Mouse (Mus musculus) heart, embryonic 15.5 days (tissue): ENCODE results near the gene Slc20a1. TPM values are rescaled to one million over a fixed set of nuclear protein-coding genes. Genes with fewer than 3 reads are reported as not detected.

ENCODE experiments used
- ATAC-seq: fragments of 200-750 bp; cut with Nextera tagmentation; replicated peaks from 2 replicates; pipeline ENCODE4 v1.8.0; 2017; ENCODE audit warnings: low read depth, moderate TSS enrichment; ENCODE audit not compliant: insufficient number of reproducible peaks, insufficient read depth, low FRiP score
- H3K27ac ChIP-seq: fragments of 300-500 bp; sonication (generic); 2 replicates; pipeline ENCODE4 v1.5.1; 2015; ENCODE audit warnings: mild to moderate bottlenecking, inconsistent platforms
- H3K27me3 ChIP-seq: fragments of 300-500 bp; sonication (generic); 2 replicates; pipeline ENCODE4 v1.6.1; 2015; ENCODE audit warnings: inconsistent platforms
- H3K36me3 ChIP-seq: fragments of 300-500 bp; sonication (generic); 2 replicates; pipeline ENCODE4 v1.6.1; 2015; ENCODE audit warnings: mild to moderate bottlenecking, inconsistent platforms
- H3K4me1 ChIP-seq: fragments of 300-500 bp; sonication (generic); replicated peaks from 2 replicates; pipeline ENCODE4 v1.6.1; 2015; ENCODE audit warnings: inconsistent platforms
- H3K4me2 ChIP-seq: fragments of 300-500 bp; sonication (generic); 2 replicates; pipeline ENCODE4 v1.6.1; 2015; ENCODE audit warnings: inconsistent platforms, mild to moderate bottlenecking, moderate library complexity
- H3K4me3 ChIP-seq: fragments of 300-500 bp; sonication (generic); 2 replicates; pipeline ENCODE4 v1.5.1; 2015; ENCODE audit warnings: mild to moderate bottlenecking, inconsistent platforms
- H3K9ac ChIP-seq: fragments of 300-500 bp; sonication (generic); 2 replicates; pipeline ENCODE4 v1.6.1; 2015; ENCODE audit warnings: mild to moderate bottlenecking, inconsistent platforms
- H3K9me3 ChIP-seq: fragments of 300-500 bp; sonication (generic); replicated peaks from 2 replicates; pipeline ENCODE4 v1.6.1; 2016; ENCODE audit warnings: inconsistent platforms
- WGBS: fragments of 180-500 bp; shearing (Covaris S2); methylation state at CpG from one replicate; pipeline ENCODE4 v1.1.7; 2015; ENCODE audit warnings: mixed read lengths; 5-methylcytosine and 5-hydroxymethylcytosine counted together
- polyA plus RNA-seq: library from polyadenylated mRNA; unstranded; fragments of >200 nt; fragmentation: Nextera tagmentation; extraction: Ambion mirVana; gene quantifications from 2 replicates; pipeline ENCODE4 v1.2.1, GENCODE M21; 2015

Gene Slc20a1
- polyA plus RNA-seq, 1 experiment from 2014 or later: 16.3 TPM

GRCm38 (mm10) chr2:129192392-129193150 lies 6.0 kb upstream of the Slc20a1 start:
- H3K4me1 ChIP-seq: no peaks in the 10 kb centered on the region

DNA sequence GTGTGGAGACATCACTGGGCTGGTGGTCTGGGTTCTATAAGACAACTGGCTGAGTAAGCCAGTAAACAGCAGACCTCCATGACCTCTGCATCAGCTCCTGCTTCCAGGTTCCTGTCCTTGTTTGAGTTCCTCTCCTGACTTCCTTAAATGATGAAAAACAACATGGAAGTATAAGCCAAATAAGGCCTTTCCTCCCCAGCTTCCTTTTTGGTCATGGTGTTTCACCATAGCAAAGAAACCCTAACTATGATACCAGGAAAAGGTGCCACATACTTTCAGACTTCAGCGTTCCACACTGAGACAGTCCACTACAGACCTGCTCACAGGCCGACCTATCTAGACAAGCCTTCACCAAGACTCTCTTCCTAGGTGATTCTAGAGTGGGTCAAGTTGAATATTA lies 2.2 kb upstream of the Slc20a1 start:
- no peaks in the 10 kb centered on the region for H3K27me3 ChIP-seq
- no peak overlapping the region for H3K9ac ChIP-seq
- no peak overlapping the region for H3K27ac ChIP-seq
- no peaks in the 10 kb centered on the region for H3K9me3 ChIP-seq
- H3K4me1 ChIP-seq: peaks cover 14% of the 10 kb centered on the region
- no peak overlapping the region for H3K4me2 ChIP-seq
- no peak overlapping the region for H3K4me3 ChIP-seq
- ATAC-seq: no peak
- WGBS: 92% methylated on average over 2 of the region's 2 CpGs
- H3K36me3 ChIP-seq: no peaks in the 10 kb centered on the region

More at GRCm38 (mm10) chr2:129192392-129193150, 6.0 kb upstream of the Slc20a1 start:
- Histone ChIP-seq H3K27me3 (no peaks in the 10 kb centered on the region), H3K9ac (no peak overlapping the region), H3K4me3 (no peak overlapping the region), H3K9me3 (no peaks in the 10 kb centered on the region), H3K4me2 (no peak overlapping the region), H3K27ac (no peak overlapping the region), H3K36me3 (no peaks in the 10 kb centered on the region)
- WGBS: 77% methylated on average over 7 of the region's 7 CpGs
- no peak for ATAC-seq

GRCm38 (mm10) chr2:129197197-129197596 lies 1.4 kb upstream of the Slc20a1 start:
- H3K9ac ChIP-seq: no peak overlapping the region
- peaks cover 16% of the 10 kb centered on the region for H3K4me1 ChIP-seq
- no peak for ATAC-seq
- no peak overlapping the region for H3K4me3 ChIP-seq
- H3K9me3 ChIP-seq: no peaks in the 10 kb centered on the region
- peaks cover 3% of the 10 kb centered on the region; the same call in 1 of the 2 replicates for H3K36me3 ChIP-seq
- H3K27ac ChIP-seq: no peak overlapping the region
- H3K27me3 ChIP-seq: no peaks in the 10 kb centered on the region
- WGBS: 65% methylated on average over 5 of the region's 5 CpGs
- H3K4me2 ChIP-seq: peak overlapping the region; percentile 75

GRCm38 (mm10) chr2:129197843-129198435 lies 625 bp upstream of the Slc20a1 start:
- H3K27me3 ChIP-seq: no peaks in the 10 kb centered on the region
- no peaks in the 10 kb centered on the region for H3K9me3 ChIP-seq
- WGBS: under 1% methylated on average over 32 of the region's 32 CpGs
- peak overlapping the region; percentile 87 for H3K4me3 ChIP-seq
- H3K27ac ChIP-seq: peak overlapping the region; percentile 74
- peak overlapping the region; percentile 62 for H3K9ac ChIP-seq
- H3K4me1 ChIP-seq: peaks cover 16% of the 10 kb centered on the region
- H3K4me2 ChIP-seq: peak overlapping the region; percentile 75
- peak; percentile 56 for ATAC-seq
- H3K36me3 ChIP-seq: peaks cover 3% of the 10 kb centered on the region; the same call in 1 of the 2 replicates

GRCm38 (mm10) chr2:129199328-129200085 lies 943 bp downstream of the Slc20a1 start:
- WGBS: 22% methylated on average over 27 of the region's 31 CpGs
- H3K4me2 ChIP-seq: peak overlapping the region; percentile 62
- H3K27ac ChIP-seq: peak overlapping the region; percentile 89
- no peaks in the 10 kb centered on the region for H3K27me3 ChIP-seq
- peaks cover 16% of the 10 kb centered on the region for H3K4me1 ChIP-seq
- H3K9ac ChIP-seq: peak overlapping the region; percentile 93
- ATAC-seq: no peak
- peak overlapping the region; percentile 87 for H3K4me3 ChIP-seq
- H3K9me3 ChIP-seq: no peaks in the 10 kb centered on the region
- peaks cover 17% of the 10 kb centered on the region for H3K36me3 ChIP-seq

GRCm38 (mm10) chr2:129205000-129205399 lies 6.4 kb downstream of the Slc20a1 start:
- Histone ChIP-seq H3K4me1 (peaks cover 33% of the 10 kb centered on the region), H3K9me3 (no peaks in the 10 kb centered on the region), H3K9ac (no peak overlapping the region), H3K36me3 (peaks cover 52% of the 10 kb centered on the region), H3K4me2 (no peak overlapping the region), H3K4me3 (no peak overlapping the region), H3K27me3 (no peaks in the 10 kb centered on the region), H3K27ac (no peak overlapping the region)
- no peak for ATAC-seq
- 78% methylated on average over 6 of the region's 6 CpGs for WGBS

GRCm38 (mm10) chr2:129206824-129207223 lies 8.3 kb downstream of the Slc20a1 start:
- peak overlapping the region; percentile 74 for H3K27ac ChIP-seq

DNA sequence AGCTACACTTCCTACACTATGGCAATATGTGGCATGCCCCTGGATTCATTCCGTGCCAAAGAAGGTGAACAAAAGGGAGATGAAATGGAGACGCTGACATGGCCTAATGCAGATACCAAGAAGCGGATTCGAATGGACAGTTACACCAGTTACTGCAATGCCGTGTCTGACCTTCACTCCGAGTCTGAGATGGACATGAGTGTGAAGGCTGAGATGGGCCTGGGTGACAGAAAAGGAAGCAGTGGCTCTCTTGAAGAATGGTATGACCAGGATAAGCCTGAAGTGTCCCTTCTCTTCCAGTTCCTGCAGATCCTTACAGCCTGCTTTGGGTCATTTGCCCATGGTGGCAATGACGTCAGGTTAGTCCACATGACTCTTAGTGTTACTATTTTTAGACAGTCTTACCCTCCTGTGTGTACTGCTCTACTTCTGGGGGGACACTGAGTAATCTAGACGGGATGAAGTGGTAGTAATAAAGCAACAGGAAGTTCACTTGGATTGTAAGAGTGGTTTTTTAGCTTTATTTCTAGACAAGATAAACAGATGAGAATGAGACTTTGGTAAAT lies 9.7 kb downstream of the Slc20a1 start:
- Histone ChIP-seq H3K9me3 (no peaks in the 10 kb centered on the region), H3K4me1 (peaks cover 21% of the 10 kb centered on the region), H3K27me3 (no peaks in the 10 kb centered on the region), H3K9ac (no peak overlapping the region), H3K36me3 (peaks cover 65% of the 10 kb centered on the region), H3K4me3 (no peak overlapping the region), H3K27ac (peak overlapping the region; percentile 43), H3K4me2 (no peak overlapping the region)
- WGBS: 66% methylated on average over 8 of the region's 8 CpGs
- 0 out of 2 replicates have a peak, but pooled peaks have one; percentile 36 for ATAC-seq

More at GRCm38 (mm10) chr2:129206824-129207223, 8.3 kb downstream of the Slc20a1 start:
- H3K36me3 ChIP-seq: peaks cover 70% of the 10 kb centered on the region
- no peaks in the 10 kb centered on the region for H3K9me3 ChIP-seq
- no peak overlapping the region for H3K4me3 ChIP-seq
- peak; percentile 72; the same call in 1 of the 2 replicates for ATAC-seq
- H3K9ac ChIP-seq: no peak overlapping the region
- peaks cover 21% of the 10 kb centered on the region for H3K4me1 ChIP-seq
- H3K4me2 ChIP-seq: no peak overlapping the region; the same call in 1 of the 2 replicates
- 57% methylated on average over 8 of the region's 8 CpGs for WGBS
- no peaks in the 10 kb centered on the region for H3K27me3 ChIP-seq

DNA sequence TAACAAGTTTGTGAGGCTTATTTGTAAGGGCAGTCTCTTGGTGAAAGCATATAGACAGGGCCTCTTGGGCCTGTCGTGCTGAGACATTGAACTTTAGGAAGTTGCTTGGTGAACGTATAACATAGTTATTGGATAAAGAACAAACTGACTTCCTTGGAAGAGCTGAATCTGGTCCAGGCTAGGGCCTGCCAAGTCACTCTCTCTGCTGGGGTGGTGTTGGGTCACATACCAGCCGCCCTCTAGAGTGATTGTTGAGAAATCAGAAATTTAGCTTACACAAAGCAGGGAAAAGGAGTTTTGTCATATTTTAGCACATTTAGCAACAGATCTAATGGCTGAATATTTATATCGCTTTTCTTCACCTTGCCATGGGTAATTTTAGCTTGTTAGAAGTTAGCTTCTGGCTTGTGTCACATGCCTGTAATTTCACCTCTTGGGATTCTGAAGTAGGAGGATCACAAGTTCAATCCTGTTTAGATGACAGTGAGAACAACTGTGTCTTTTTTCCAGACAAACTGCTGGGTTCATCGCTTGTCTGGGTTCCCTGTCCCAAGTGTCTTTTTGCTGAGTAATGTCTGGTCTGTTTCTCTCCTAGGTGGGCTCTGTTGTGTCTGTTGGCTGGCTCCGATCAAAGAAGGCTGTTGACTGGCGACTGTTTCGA lies 11.7 kb downstream of the Slc20a1 start:
- WGBS: 81% methylated on average over 8 of the region's 8 CpGs
- Histone ChIP-seq H3K27ac (no peak overlapping the region), H3K36me3 (peaks cover 49% of the 10 kb centered on the region), H3K4me3 (no peak overlapping the region), H3K9me3 (no peaks in the 10 kb centered on the region), H3K9ac (no peak overlapping the region), H3K4me1 (peaks cover 21% of the 10 kb centered on the region), H3K27me3 (no peaks in the 10 kb centered on the region), H3K4me2 (no peak overlapping the region)
- ATAC-seq: no peak

GRCm38 (mm10) chr2:129211255-129211654 lies 12.7 kb downstream of the Slc20a1 start:
- Histone ChIP-seq H3K9me3 (no peaks in the 10 kb centered on the region), H3K4me3 (no peak overlapping the region), H3K27ac (no peak overlapping the region), H3K4me2 (no peak overlapping the region), H3K27me3 (no peaks in the 10 kb centered on the region), H3K4me1 (peaks cover 21% of the 10 kb centered on the region), H3K9ac (no peak overlapping the region), H3K36me3 (peaks cover 49% of the 10 kb centered on the region)
- no peak for ATAC-seq
- 72% methylated on average over 4 of the region's 4 CpGs for WGBS
